ENCODE assay signal across 9 mouse cellular contexts in the genomic region with DNA sequence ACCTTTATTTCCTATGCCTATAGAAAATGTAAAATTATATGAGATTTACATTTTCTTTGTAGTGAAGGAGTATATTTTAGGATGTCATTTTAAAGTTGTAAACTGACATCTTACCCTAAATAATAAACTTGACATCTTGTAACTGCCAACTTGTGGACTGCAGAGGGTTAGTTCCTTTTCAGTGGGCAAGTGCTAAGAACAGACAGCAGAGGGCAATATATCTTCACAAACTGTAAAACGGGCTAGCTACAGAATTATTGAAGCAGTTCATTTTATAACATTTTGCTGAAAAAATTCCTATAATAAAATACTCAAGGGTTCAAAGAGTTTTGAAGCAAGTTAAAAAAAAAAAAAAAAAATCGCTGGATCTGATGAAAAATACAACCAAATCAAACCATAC. TPM values are rescaled to one million over a fixed set of nuclear protein-coding genes. Genes with fewer than 3 reads are reported as not detected.
DNase-seq lines count a peak whose midpoint lies in the region; ATAC-seq and TF ChIP-seq lines count a peak whose summit lies in the region.
"Had no signal": no experiment of that assay in that cellular context is flagged by ENCODE, and none has a peak within 500 bp of the region (broad histone marks: within the 10 kb centered on the region; RNA-seq: fewer than 3 reads in every experiment).

No protein-coding gene starts in this region.

- no peaks in the 10 kb centered on the region for H3K4me1 ChIP-seq in intestine, postnatal 0 days (replicated peaks; ENCODE audit: control insufficient read depth, insufficient read depth, low read length)
- H3K4me1 ChIP-seq in intestine, embryonic 16.5 days (ENCODE audit: control insufficient read depth, insufficient read depth, low read length), result no peaks in the 10 kb centered on the region
- no peaks in the 10 kb centered on the region for H3K4me1 ChIP-seq in MEL (ENCODE audit: control insufficient read depth in 1 of 2, insufficient read depth in 2 of 2, low read length in 2 of 2)
- H3K4me1 ChIP-seq: megakaryocyte, embryonic 14.5 days had no signal

- no peaks in the 10 kb centered on the region for H3K9me3 ChIP-seq in intestine, postnatal 0 days (ENCODE audit: control insufficient read depth)
- H3K9me3 ChIP-seq in intestine, embryonic 16.5 days (ENCODE audit: control insufficient read depth, low read length), result no peaks in the 10 kb centered on the region
- H3K9me3 ChIP-seq in MEL (replicated peaks; ENCODE audit: insufficient read depth, low read length), result no peaks in the 10 kb centered on the region
- H3K9me3 ChIP-seq: megakaryocyte, embryonic 14.5 days had no signal

- no peaks in the 10 kb centered on the region for H3K79me2 ChIP-seq in MEL (ENCODE audit: control insufficient read depth, insufficient read depth, low read length, poor library complexity)

- no peak for TF ChIP-seq EP300 in MEL (IDR thresholded peaks at IDR 0.05; ENCODE audit: low read depth in 1 of 2, low read length in 2 of 2)

- TF ChIP-seq POLR2A in MEL (IDR thresholded peaks at IDR 0.05; ENCODE audit: control insufficient read depth in 1 of 2, insufficient read depth in 1 of 2, low read depth in 1 of 2, low read length in 2 of 2, poor library complexity in 1 of 2), result no peak

- no peak overlapping the region for H3K9ac ChIP-seq in intestine, postnatal 0 days (ENCODE audit: low read depth, low read length)
- H3K9ac ChIP-seq in intestine, embryonic 16.5 days (ENCODE audit: low read depth, low read length), result no peak overlapping the region
- H3K9ac ChIP-seq in MEL (ENCODE audit: control insufficient read depth, low read depth, low read length, poor library complexity, severe bottlenecking), result no peak overlapping the region

- no peaks in the 10 kb centered on the region for H3K27me3 ChIP-seq in intestine, postnatal 0 days (replicated peaks; ENCODE audit: control insufficient read depth, insufficient read depth, low read length)
- H3K27me3 ChIP-seq in intestine, embryonic 16.5 days (replicated peaks; ENCODE audit: control insufficient read depth, insufficient read depth, low read length), result no peaks in the 10 kb centered on the region
- H3K27me3 ChIP-seq in MEL (ENCODE audit: control insufficient read depth in 1 of 2, insufficient read depth in 2 of 2, low read length in 2 of 2), result no peaks in the 10 kb centered on the region
- H3K27me3 ChIP-seq: megakaryocyte, embryonic 14.5 days had no signal

- no peak overlapping the region for H3K4me2 ChIP-seq in intestine, postnatal 0 days (replicated peaks; ENCODE audit: low read depth)
- no peak overlapping the region for H3K4me2 ChIP-seq in intestine, embryonic 16.5 days (ENCODE audit: low read depth, low read length)

- peaks cover 31% of the 10 kb centered on the region for H3K36me3 ChIP-seq in intestine, postnatal 0 days (ENCODE audit: control insufficient read depth, insufficient read depth)
- H3K36me3 ChIP-seq in intestine, embryonic 16.5 days (ENCODE audit: control insufficient read depth, insufficient read depth, low read length), result no peaks in the 10 kb centered on the region
- H3K36me3 ChIP-seq in MEL (ENCODE audit: control insufficient read depth in 1 of 2, insufficient read depth in 2 of 2, low read length in 2 of 2), result peaks cover 0 to 54% of the 10 kb centered on the region in 2 experiments; a peak in 2 of 4 replicates

- H3K4me3 ChIP-seq in intestine, postnatal 0 days (ENCODE audit: low read depth, low read length), result no peak overlapping the region
- H3K4me3 ChIP-seq in intestine, embryonic 16.5 days (ENCODE audit: low read length), result no peak overlapping the region
- no peak overlapping the region for H3K4me3 ChIP-seq in MEL (ENCODE audit: control insufficient read depth in 1 of 2, insufficient read depth in 1 of 2, low read depth in 2 of 2, low read length in 2 of 2)
- H3K4me3 ChIP-seq: megakaryocyte, embryonic 14.5 days had no signal

- peak; percentile 72 for TF ChIP-seq CTCF in intestine, postnatal 0 days (IDR thresholded peaks at IDR 0.05; ENCODE audit: low read depth)
- peak in 2 of 3 experiments; percentile 33 to 69; a peak in 3 of 6 replicates for TF ChIP-seq CTCF in MEL (IDR thresholded peaks at IDR 0.05 in 2 of 3, conservative IDR thresholded peaks at IDR 0.05 in 1 of 3; ENCODE audit: control insufficient read depth in 1 of 3, insufficient read depth in 1 of 3, low read depth in 2 of 3, low read length in 3 of 3, poor library complexity in 1 of 3, severe bottlenecking in 1 of 3)

- DNase-seq in CD4-positive, CD25-positive, alpha-beta regulatory T cell, adult 2 months (ENCODE audit: low read depth, low spot score), result peak; percentile 60
- DNase-seq in MEL (ENCODE audit: low read depth, low spot score), result peak; percentile 59
- peak; percentile 50 for DNase-seq in induced T-regulatory cell, adult 2 months (ENCODE audit: low read depth)
- no peak for DNase-seq in spleen, postnatal 14 days (ENCODE audit: low spot score in 2 of 2)
- DNase-seq in gastrocnemius, postnatal 25 days, result no peak
- DNase-seq: right cerebral cortex, adult 18-20 months had no signal

- whole genome bisulfite sequencing in intestine, postnatal 0 days, result 43% methylated on average over 2 of the region's 2 CpGs
- WGBS in intestine, embryonic 16.5 days, result 47% methylated on average over 2 of the region's 2 CpGs

- peak; percentile 78 for TF ChIP-seq RAD21 in MEL (IDR thresholded peaks at IDR 0.05; ENCODE audit: low read depth, low read length)

- ATAC-seq in intestine, postnatal 0 days, result no peak
- no peak for ATAC-seq in intestine, embryonic 16.5 days

- no peak overlapping the region for H3K27ac ChIP-seq in intestine, postnatal 0 days (ENCODE audit: low read depth, low read length)
- no peak overlapping the region for H3K27ac ChIP-seq in intestine, embryonic 16.5 days (ENCODE audit: low read length)
- H3K27ac ChIP-seq in MEL (ENCODE audit: control insufficient read depth, low read depth, low read length), result no peak overlapping the region

TF ChIP-seq in MEL, 35 proteins besides CTCF, POLR2A, EP300 and RAD21:
- TF ChIP-seq NELFE (IDR thresholded peaks at IDR 0.05; ENCODE audit: low read depth, low read length), result no peak
- no peak for TF ChIP-seq MAX (IDR thresholded peaks at IDR 0.05; ENCODE audit: low read length)
- TF ChIP-seq POLR2AphosphoS2 (IDR thresholded peaks at IDR 0.05; ENCODE audit: low read length), result no peak
- TF ChIP-seq MXI1 (IDR thresholded peaks at IDR 0.05; ENCODE audit: low read depth, low read length), result no peak
- TF ChIP-seq USF2 (IDR thresholded peaks at IDR 0.05; ENCODE audit: borderline replicate concordance in 1 of 2, insufficient read depth in 1 of 2, low read depth in 1 of 2, low read length in 2 of 2), result no peak
- no peak for TF ChIP-seq NRF1 (IDR thresholded peaks at IDR 0.05; ENCODE audit: insufficient read depth, low read depth, low read length, poor library complexity, severe bottlenecking)
- TF ChIP-seq ZNF384 (IDR thresholded peaks at IDR 0.05; ENCODE audit: low read depth, low read length), result no peak
- TF ChIP-seq ZC3H11A (IDR thresholded peaks at IDR 0.05; ENCODE audit: low read depth, low read length), result peak; percentile 77
- TF ChIP-seq TBP (IDR thresholded peaks at IDR 0.05; ENCODE audit: low read depth, low read length), result no peak
- TF ChIP-seq BHLHE40 (IDR thresholded peaks at IDR 0.05; ENCODE audit: borderline replicate concordance, low read depth, low read length), result no peak
- TF ChIP-seq MEF2A (IDR thresholded peaks at IDR 0.05; ENCODE audit: extremely low read depth, insufficient replicate concordance, low read depth, low read length, poor library complexity, severe bottlenecking), result no peak
- TF ChIP-seq POLR2AphosphoS5 (IDR thresholded peaks at IDR 0.05; ENCODE audit: borderline replicate concordance, low read depth, low read length), result no peak
- no peak for TF ChIP-seq MAZ (IDR thresholded peaks at IDR 0.05; ENCODE audit: low read depth, low read length)
- TF ChIP-seq SMC3 (IDR thresholded peaks at IDR 0.05; ENCODE audit: low read depth, low read length), result peak; percentile 82
- TF ChIP-seq GATA1 (IDR thresholded peaks at IDR 0.05; ENCODE audit: low read depth, low read length), result no peak
- no peak for TF ChIP-seq CHD1 (IDR thresholded peaks at IDR 0.05; ENCODE audit: low read depth, low read length)
- no peak for TF ChIP-seq MAFK (IDR thresholded peaks at IDR 0.05; ENCODE audit: borderline replicate concordance, low read depth, low read length)
- TF ChIP-seq TCF12 (IDR thresholded peaks at IDR 0.05; ENCODE audit: low read depth, low read length), result no peak

RNA-seq across cellular contexts. Expression of gene Mbd5, which starts 40.4 kb away (rescaled TPM):
- 6.8 and 7.9 TPM in 2 replicates for polyA plus RNA-seq in intestine, postnatal 0 days (2015; fragmentation: Nextera tagmentation; extraction: Ambion mirVana)
- 17.3 and 18.1 TPM in 2 replicates for polyA plus RNA-seq in intestine, embryonic 16.5 days (2015; fragmentation: Nextera tagmentation; extraction: Ambion mirVana)
- 4.1 and 4.4 TPM in 2 replicates for total RNA-seq in MEL (2012; rRNA removed)
- polyA plus RNA-seq in MEL (2012; ENCODE audit: insufficient read depth in 1 of 2, insufficient read length in 2 of 2, low read depth in 1 of 2, low replicate concordance in 2 of 2, missing spikeins in 1 of 2), result 1 to 10 TPM in 1 of 2 experiments, not detected in 1; 8.7 TPM
- 10 to 100 TPM; 25.9 to 29.1 TPM for total RNA-seq in gastrocnemius, postnatal 25 days (2021)

RNA-seq across cellular contexts. Expression of gene Orc4, which starts 41.2 kb away (rescaled TPM):
- 48.2 and 54.6 TPM in 2 replicates for polyA plus RNA-seq in intestine, postnatal 0 days (2015; fragmentation: Nextera tagmentation; extraction: Ambion mirVana)
- polyA plus RNA-seq in intestine, embryonic 16.5 days (2015; fragmentation: Nextera tagmentation; extraction: Ambion mirVana), result 69.3 and 86.5 TPM in 2 replicates
- 41.2 and 44.8 TPM in 2 replicates for total RNA-seq in MEL (2012; rRNA removed)
- 100 to 1,000 TPM in 1 of 2 experiments, 10 to 100 TPM in 1; 42.2 to 362 TPM for polyA plus RNA-seq in MEL (2012; ENCODE audit: insufficient read depth in 1 of 2, insufficient read length in 2 of 2, low read depth in 1 of 2, low replicate concordance in 2 of 2, missing spikeins in 1 of 2)
- total RNA-seq in gastrocnemius, postnatal 25 days (2021), result 10 to 100 TPM; 25.5 to 28.1 TPM

Comparison
In these comparisons a context has a peak if more than half of its experiments do, and no peak if none do; other contexts are left out.
1. DNase-seq: peak in CD4-positive, CD25-positive, alpha-beta regulatory T cell, adult 2 months (single experiment), MEL (single experiment) and induced T-regulatory cell, adult 2 months (single experiment); none in spleen, postnatal 14 days (0 of 2) and gastrocnemius, postnatal 25 days (single experiment).